Mouse (Mus musculus) MEL (cell line): ENCODE measurements around the gene Mcl1.

Source experiments
- CHD1 ChIP-seq: IDR thresholded peaks from 2 replicates; pipeline ENCODE4 v1.6.1; 2012; ENCODE audit warnings: low read depth, mild to moderate bottlenecking, inconsistent platforms, low read length, improper control_type of control experiment
- CTCF ChIP-seq, 3 experiments: IDR thresholded peaks in 2 of 3; conservative IDR thresholded peaks in 1 of 3; 2 replicates each; pipeline ENCODE4 v1.5.1; 2011 to 2012; ENCODE audit warnings: low read length in 3 of 3, low read depth in 2 of 3, mild to moderate bottlenecking in 2 of 3, improper control_type of control experiment in 1 of 3, inconsistent platforms in 1 of 3, mixed read lengths in 1 of 3, moderate library complexity in 1 of 3; ENCODE audit not compliant: control insufficient read depth in 1 of 3, insufficient read depth in 1 of 3, poor library complexity in 1 of 3, severe bottlenecking in 1 of 3
- EP300 ChIP-seq, 2 experiments: IDR thresholded peaks; 2 replicates each; pipeline ENCODE4 v1.6.1; 2011; ENCODE audit warnings: improper control_type of control experiment in 2 of 2, low read length in 2 of 2, low read depth in 1 of 2, mild to moderate bottlenecking in 1 of 2
- MYC ChIP-seq: IDR thresholded peaks from 2 replicates; pipeline ENCODE4 v1.6.1; 2011; ENCODE audit warnings: low read depth, mild to moderate bottlenecking, low read length, improper control_type of control experiment, moderate library complexity
- POLR2A ChIP-seq, 2 experiments: IDR thresholded peaks; 2 replicates each; pipeline ENCODE4 v1.6.1; 2011 to 2012; ENCODE audit warnings: low read length in 2 of 2, mild to moderate bottlenecking in 2 of 2, control low read depth in 1 of 2, improper control_type of control experiment in 1 of 2, low read depth in 1 of 2, moderate library complexity in 1 of 2; ENCODE audit not compliant: control insufficient read depth in 1 of 2, insufficient read depth in 1 of 2, poor library complexity in 1 of 2
- TAL1 ChIP-seq: IDR thresholded peaks from 2 replicates; pipeline ENCODE4 v1.6.1; 2012; ENCODE audit warnings: mild to moderate bottlenecking, inconsistent platforms, low read length, moderate library complexity, mixed read lengths
- TBP ChIP-seq: IDR thresholded peaks from 2 replicates; pipeline ENCODE4 v1.8.0; 2011; ENCODE audit warnings: low read depth, low read length, improper control_type of control experiment
- ZKSCAN1 ChIP-seq: IDR thresholded peaks from 2 replicates; pipeline ENCODE4 v1.6.1; 2012; ENCODE audit warnings: low read depth, mild to moderate bottlenecking, inconsistent platforms, low read length, improper control_type of control experiment, moderate library complexity
- ZNF384 ChIP-seq: IDR thresholded peaks from 2 replicates; pipeline ENCODE4 v1.6.1; 2012; ENCODE audit warnings: low read depth, mild to moderate bottlenecking, inconsistent platforms, low read length, improper control_type of control experiment

DNA sequence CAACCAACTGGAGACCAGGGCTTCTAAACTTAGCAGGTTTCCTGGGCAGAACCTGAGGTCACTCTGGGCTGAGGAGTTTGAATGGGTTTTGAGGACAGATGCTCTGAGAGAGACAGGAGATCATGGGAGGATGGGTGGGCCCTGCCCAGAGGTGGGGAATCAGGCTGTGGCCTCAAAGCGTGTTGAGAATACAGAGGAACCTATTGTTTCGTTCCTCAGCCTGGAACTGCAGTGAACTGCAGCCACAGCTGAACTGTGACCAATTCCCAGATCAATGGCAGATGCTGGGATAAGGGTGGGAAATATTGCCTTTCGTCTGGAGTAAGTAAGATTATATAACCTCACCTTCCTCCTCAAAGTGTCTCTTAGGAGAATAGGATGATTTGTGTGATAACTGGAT, 37.2 kb downstream of the Mcl1 start:
- TF ChIP-seq CHD1 (no peak), ZNF384 (no peak), TBP (no peak), CTCF (IDR thresholded peaks at IDR 0.05 in 2 of 3, conservative IDR thresholded peaks at IDR 0.05 in 1 of 3; ENCODE audit: control insufficient read depth in 1 of 3, insufficient read depth in 1 of 3, low read depth in 2 of 3, low read length in 3 of 3, poor library complexity in 1 of 3, severe bottlenecking in 1 of 3) (no peak), EP300 (IDR thresholded peaks at IDR 0.05; ENCODE audit: low read depth in 1 of 2, low read length in 2 of 2) (no peak), ZKSCAN1 (no peak), MYC (no peak), TAL1 (no peak), POLR2A (IDR thresholded peaks at IDR 0.05; ENCODE audit: control insufficient read depth in 1 of 2, insufficient read depth in 1 of 2, low read depth in 1 of 2, low read length in 2 of 2, poor library complexity in 1 of 2) (no peak)
